In the genomic region with DNA sequence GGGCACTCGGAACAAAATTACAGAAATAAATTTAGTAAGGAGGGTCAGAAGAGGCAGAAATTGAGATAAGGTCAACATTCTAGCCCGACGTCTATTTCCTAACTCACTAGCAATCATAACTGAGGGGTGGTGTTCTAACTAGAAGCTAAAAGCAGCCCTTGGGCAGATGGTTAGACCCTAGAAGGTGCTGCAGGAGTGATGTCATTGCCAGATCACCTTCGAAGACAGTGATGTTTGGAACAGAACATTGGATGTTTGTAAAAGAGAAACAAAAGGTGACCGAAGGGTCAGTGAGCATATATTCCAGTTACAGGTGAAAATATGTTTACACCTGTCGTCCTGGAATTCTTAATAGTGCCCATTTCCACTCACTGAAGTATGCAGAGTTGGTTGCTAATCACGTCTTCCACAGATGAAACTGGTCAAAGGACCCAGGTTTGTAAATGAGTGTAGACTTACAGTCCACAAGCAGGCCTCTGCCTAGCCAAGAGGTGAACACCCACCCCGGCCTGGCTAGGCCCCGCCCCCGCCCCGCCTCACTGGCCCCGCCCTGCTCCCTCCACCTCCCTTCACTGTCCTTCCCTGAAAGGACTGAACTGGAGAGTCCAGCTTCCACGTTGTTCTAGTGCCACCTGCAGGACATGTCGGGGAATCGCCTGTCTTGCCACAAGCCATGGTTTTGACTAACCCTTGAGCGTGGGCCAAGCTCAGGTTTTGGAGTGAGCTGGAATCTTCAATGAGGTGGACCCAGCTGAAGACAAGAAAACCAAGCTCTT, we compare ENCODE assay signal across 8 mouse cellular contexts. TPM values are rescaled to one million over a fixed set of nuclear protein-coding genes. Genes with fewer than 3 reads are reported as not detected.
DNase-seq lines count a peak whose midpoint lies in the region; ATAC-seq lines count a peak whose summit lies in the region.

No protein-coding gene starts in this region.

- no peaks in the 10 kb centered on the region for H3K9me3 ChIP-seq in intestine, embryonic 15.5 days
- H3K9me3 ChIP-seq in midbrain, embryonic 10.5 days (replicated peaks) = no peaks in the 10 kb centered on the region

- no peak overlapping the region for H3K9ac ChIP-seq in intestine, embryonic 15.5 days

- H3K4me1 ChIP-seq in intestine, embryonic 15.5 days (replicated peaks) = no peaks in the 10 kb centered on the region
- H3K4me1 ChIP-seq in midbrain, embryonic 10.5 days = 0 out of 2 replicates have a peak, but pooled peaks cover 3% of the 10 kb centered on the region

- intact Hi-C loops in gastrocnemius, postnatal 36 days (cut with DNase I) = loop anchor here (5.0 to 10.0 kb wide), 2 partner anchors 63 to 365 kb away; a partner anchor contains a TSS
- intact Hi-C loops in left cerebral cortex, postnatal 14 days (cut with DNase I) = loop anchor here (1.0 to 10.0 kb wide), 4 partner anchors 63 to 365 kb away; a partner anchor contains a TSS

- H3K27me3 ChIP-seq in intestine, embryonic 15.5 days (replicated peaks) = no peaks in the 10 kb centered on the region
- H3K27me3 ChIP-seq in midbrain, embryonic 10.5 days (ENCODE audit: low read depth, poor library complexity, severe bottlenecking) = no peaks in the 10 kb centered on the region

- no peak overlapping the region for H3K27ac ChIP-seq in intestine, embryonic 15.5 days
- H3K27ac ChIP-seq in midbrain, embryonic 10.5 days (replicated peaks) = no peak overlapping the region

- H3K4me3 ChIP-seq in intestine, embryonic 15.5 days (replicated peaks) = no peak overlapping the region
- H3K4me3 ChIP-seq in midbrain, embryonic 10.5 days = no peak overlapping the region

- peak; percentile 94 for ATAC-seq in intestine, embryonic 15.5 days

- no peak overlapping the region for H3K4me2 ChIP-seq in intestine, embryonic 15.5 days (replicated peaks)

- DNase-seq in adrenal gland, adult 2 months = peak; percentile 87
- DNase-seq in embryo, embryonic 11.5 days (ENCODE audit: low read depth, low spot score) = peak; percentile 82
- peak; percentile 72 to 77 for DNase-seq in gastrocnemius, postnatal 36 days
- DNase-seq in left cerebral cortex, postnatal 14 days (ENCODE audit: low spot score in 2 of 2) = peak; percentile 85 to 89
- DNase-seq in midbrain, embryonic 10.5 days (ENCODE audit: low spot score) = peak; percentile 89
- DNase-seq in right cerebral cortex, postnatal 4 days = peak; percentile 77
- peak; percentile 87 for DNase-seq in yolk sac, embryonic 10.5 days (ENCODE audit: low spot score)

- 29% methylated on average over 16 of the region's 16 CpGs for WGBS in intestine, embryonic 15.5 days
- WGBS in midbrain, embryonic 10.5 days = 32% methylated on average over 16 of the region's 16 CpGs

- no peaks in the 10 kb centered on the region for H3K36me3 ChIP-seq in intestine, embryonic 15.5 days
- no peaks in the 10 kb centered on the region for H3K36me3 ChIP-seq in midbrain, embryonic 10.5 days

RNA-seq across cellular contexts. Expression of a gene that starts 38.4 kb away (rescaled TPM):
- total RNA-seq in adrenal gland, adult 2 months (2021) = 10 to 100 TPM; 52.7 to 62.9 TPM
- polyA plus RNA-seq in adrenal gland, adult 2 months (2012; rRNA removed) = 28.8 and 35.3 TPM in 2 replicates
- 10 to 100 TPM; 30.2 to 33.4 TPM for total RNA-seq in gastrocnemius, postnatal 36 days (2021)
- 29.7 and 30.6 TPM in 2 replicates for polyA plus RNA-seq in intestine, embryonic 15.5 days (2015; fragmentation: Nextera tagmentation; extraction: Ambion mirVana)
- total RNA-seq in left cerebral cortex, postnatal 14 days (2021) = 10 to 100 TPM; 51.5 to 52.2 TPM
- polyA plus RNA-seq in midbrain, embryonic 10.5 days (2016; fragmentation: Nextera tagmentation; extraction: Ambion mirVana) = 37.7 and 38.0 TPM in 2 replicates
